Comparison of ENCODE assay signal across 10 mouse cellular contexts in genomic region chr17:70707819-70708140, GRCm38 (mm10).
DNase-seq lines count a peak whose midpoint lies in the region; ATAC-seq and TF ChIP-seq lines count a peak whose summit lies in the region.
"Had no signal": no experiment of that assay in that cellular context is flagged by ENCODE, and none has a peak within 500 bp of the region (broad histone marks: within the 10 kb centered on the region; RNA-seq: fewer than 3 reads in every experiment).

No protein-coding gene starts in this region.

- no peaks in the 10 kb centered on the region for H3K9me3 ChIP-seq in lung, embryonic 16.5 days (ENCODE audit: control insufficient read depth, low read length)
- no peaks in the 10 kb centered on the region for H3K9me3 ChIP-seq in forebrain, embryonic 13.5 days (replicated peaks)
- no peaks in the 10 kb centered on the region for H3K9me3 ChIP-seq in limb, embryonic 12.5 days
- H3K9me3 ChIP-seq in stomach, embryonic 16.5 days (replicated peaks; ENCODE audit: control insufficient read depth, low read length), result no peaks in the 10 kb centered on the region
- H3K9me3 ChIP-seq: lung, embryonic 15.5 days had no signal

- intact Hi-C loops in left cerebral cortex, adult 2 months (cut with DNase I), result loop anchor here (5.0 kb wide), 1 partner anchor 260 kb away; no protein-coding TSS in a partner anchor

- no peaks in the 10 kb centered on the region for H3K36me3 ChIP-seq in lung, embryonic 16.5 days (ENCODE audit: control insufficient read depth, insufficient read depth, low read length)
- no peaks in the 10 kb centered on the region for H3K36me3 ChIP-seq in forebrain, embryonic 13.5 days (ENCODE audit: poor library complexity, severe bottlenecking)
- no peaks in the 10 kb centered on the region for H3K36me3 ChIP-seq in limb, embryonic 12.5 days
- no peaks in the 10 kb centered on the region for H3K36me3 ChIP-seq in stomach, embryonic 16.5 days (ENCODE audit: control insufficient read depth, insufficient read depth, low read length)
- H3K36me3 ChIP-seq: lung, embryonic 15.5 days had no signal

- peaks cover 9% of the 10 kb centered on the region for H3K4me1 ChIP-seq in lung, embryonic 16.5 days (replicated peaks; ENCODE audit: control insufficient read depth, insufficient read depth, low read length)
- H3K4me1 ChIP-seq in forebrain, embryonic 13.5 days, result peaks cover 6% of the 10 kb centered on the region
- peaks cover 17% of the 10 kb centered on the region; the same call in 1 of the 2 replicates for H3K4me1 ChIP-seq in limb, embryonic 12.5 days (replicated peaks)
- H3K4me1 ChIP-seq in stomach, embryonic 16.5 days (ENCODE audit: control insufficient read depth, insufficient read depth, low read length), result 0 out of 2 replicates have a peak, but pooled peaks cover 6% of the 10 kb centered on the region

- no peaks in the 10 kb centered on the region for H3K27me3 ChIP-seq in lung, embryonic 16.5 days (ENCODE audit: control insufficient read depth, insufficient read depth, low read depth, low read length)
- H3K27me3 ChIP-seq in forebrain, embryonic 13.5 days, result no peaks in the 10 kb centered on the region
- peaks cover 10% of the 10 kb centered on the region for H3K27me3 ChIP-seq in limb, embryonic 12.5 days
- H3K27me3 ChIP-seq in stomach, embryonic 16.5 days (ENCODE audit: control insufficient read depth, insufficient read depth, low read length), result no peaks in the 10 kb centered on the region
- H3K27me3 ChIP-seq: lung, embryonic 15.5 days; Patski had no signal

- DNase-seq in lung, adult 18-20 months, result no peak
- no peak for DNase-seq in cerebellum, postnatal 25 days
- no peak for DNase-seq in left cerebral cortex, adult 2 months (ENCODE audit: extremely low spot score in 1 of 2, low spot score in 2 of 2)
- DNase-seq in layer of hippocampus, adult 8-10 months (ENCODE audit: low spot score in 2 of 2), result no peak

- TF ChIP-seq CTCF in left cerebral cortex, adult 2 months (IDR thresholded peaks at IDR 0.05), result no peak

- H3K4me2 ChIP-seq in lung, embryonic 16.5 days (ENCODE audit: low read depth, low read length), result peak overlapping the region; percentile 49; the same call in 1 of the 2 replicates
- peak overlapping the region; percentile 59 for H3K4me2 ChIP-seq in forebrain, embryonic 13.5 days
- H3K4me2 ChIP-seq in limb, embryonic 12.5 days, result peak overlapping the region; percentile 59
- H3K4me2 ChIP-seq in stomach, embryonic 16.5 days (ENCODE audit: low read depth, low read length), result peak overlapping the region; percentile 49; the same call in 1 of the 2 replicates

- WGBS in lung, embryonic 16.5 days, result 22% methylated on average over 6 of the region's 6 CpGs
- 33% methylated on average over 6 of the region's 6 CpGs for WGBS in forebrain, embryonic 13.5 days
- WGBS in limb, embryonic 12.5 days, result 31% methylated on average over 6 of the region's 6 CpGs
- 30% methylated on average over 6 of the region's 6 CpGs for WGBS in stomach, embryonic 16.5 days

- 0 out of 2 replicates have a peak, but pooled peaks have one; percentile 18 for ATAC-seq in lung, embryonic 16.5 days (ENCODE audit: low read depth)
- ATAC-seq in forebrain, embryonic 13.5 days, result peak; percentile 46
- ATAC-seq in limb, embryonic 12.5 days (ENCODE audit: insufficient number of reproducible peaks, insufficient read depth, low FRiP score, low TSS enrichment, low read depth), result 0 out of 2 replicates have a peak, but pooled peaks have one; percentile 23
- no peak for ATAC-seq in stomach, embryonic 16.5 days (ENCODE audit: insufficient read depth, low FRiP score)

- no peak overlapping the region for H3K9ac ChIP-seq in lung, embryonic 16.5 days (ENCODE audit: low read length)
- no peak overlapping the region for H3K9ac ChIP-seq in forebrain, embryonic 13.5 days
- no peak overlapping the region for H3K9ac ChIP-seq in limb, embryonic 12.5 days (replicated peaks)
- H3K9ac ChIP-seq in stomach, embryonic 16.5 days (ENCODE audit: low read length), result no peak overlapping the region
- H3K9ac ChIP-seq: lung, embryonic 15.5 days had no signal

- no peak overlapping the region; the same call in 1 of the 2 replicates for H3K27ac ChIP-seq in lung, embryonic 16.5 days (ENCODE audit: low read length)
- H3K27ac ChIP-seq in forebrain, embryonic 13.5 days, result no peak overlapping the region
- H3K27ac ChIP-seq in limb, embryonic 12.5 days, result no peak overlapping the region
- H3K27ac ChIP-seq in stomach, embryonic 16.5 days (ENCODE audit: low read length), result no peak overlapping the region
- no peak overlapping the region for H3K27ac ChIP-seq in left cerebral cortex, adult 2 months

- no peak overlapping the region for H3K4me3 ChIP-seq in lung, embryonic 16.5 days (ENCODE audit: low read length)
- peak overlapping the region; percentile 23; the same call in 1 of the 2 replicates for H3K4me3 ChIP-seq in forebrain, embryonic 13.5 days
- no peak overlapping the region for H3K4me3 ChIP-seq in limb, embryonic 12.5 days (replicated peaks)
- H3K4me3 ChIP-seq in stomach, embryonic 16.5 days (replicated peaks; ENCODE audit: low read length), result no peak overlapping the region
- no peak overlapping the region for H3K4me3 ChIP-seq in left cerebral cortex, adult 2 months
